Mouse (Mus musculus) gastrocnemius, postnatal 25 days (tissue): ENCODE results near the gene Ypel3. TPM values are rescaled to one million over a fixed set of nuclear protein-coding genes. Genes with fewer than 3 reads are reported as not detected.

Experiments
- DNase-seq: peaks from one replicate; pipeline ENCODE4 v3.0.0; 2022
- total RNA-seq, 2 experiments: library from RNA; stranded (reverse); gene quantifications; 1 replicate in 1 of 2; 2 replicates in 1 of 2; pipeline ENCODE4 v1.2.3; 2021

Ypel3 gene
- total RNA-seq, 2 experiments from 2014 or later = 63.8 to 69.0 TPM

DNA sequence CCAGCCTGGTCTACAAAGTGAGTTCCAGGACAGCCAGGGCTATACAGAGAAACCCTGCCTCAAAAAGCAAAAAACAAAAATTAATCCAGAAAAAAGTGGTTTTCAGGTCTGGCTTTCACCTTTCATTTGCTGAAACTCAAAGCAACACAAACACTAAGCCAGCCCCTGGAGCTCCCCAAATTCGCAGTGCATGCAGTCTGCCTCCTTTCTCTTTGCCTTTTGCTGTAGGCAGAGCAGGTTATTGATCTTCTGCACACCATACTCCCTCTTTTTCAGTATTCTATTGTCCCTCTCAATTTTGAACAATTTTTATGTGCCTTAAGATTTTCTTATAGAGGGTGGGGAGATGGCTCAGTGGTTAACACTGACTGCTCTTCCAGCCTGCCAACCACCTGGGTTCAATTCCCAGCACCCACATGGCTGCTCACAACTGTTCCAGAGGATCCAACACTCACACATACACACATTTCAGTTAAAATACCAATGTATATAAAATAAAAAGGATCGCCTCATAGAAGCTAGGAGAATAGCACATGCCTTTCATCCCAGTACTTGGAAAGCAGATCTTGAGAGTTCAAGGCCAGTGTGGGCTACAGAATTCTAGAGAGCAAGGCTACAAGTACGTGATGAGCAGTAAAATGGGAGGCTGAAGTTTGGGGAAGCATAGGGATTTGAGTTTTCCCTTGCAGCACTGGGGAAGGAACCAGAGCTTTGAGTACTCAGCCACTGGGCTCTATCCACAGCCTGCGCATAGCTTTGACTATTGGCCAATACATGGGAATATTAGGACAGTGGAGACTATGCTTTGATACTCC, 16.9 kb downstream of the Ypel3 start:
- DNase-seq = no peak

- no peak for DNase-seq
These were observed 17.5 kb downstream of the Ypel3 start for GRCm38 (mm10) chr7:126794271-126794605.

- DNase-seq = no peak
These were observed 18.9 kb downstream of the Ypel3 start for GRCm38 (mm10) chr7:126795387-126796317.

DNA sequence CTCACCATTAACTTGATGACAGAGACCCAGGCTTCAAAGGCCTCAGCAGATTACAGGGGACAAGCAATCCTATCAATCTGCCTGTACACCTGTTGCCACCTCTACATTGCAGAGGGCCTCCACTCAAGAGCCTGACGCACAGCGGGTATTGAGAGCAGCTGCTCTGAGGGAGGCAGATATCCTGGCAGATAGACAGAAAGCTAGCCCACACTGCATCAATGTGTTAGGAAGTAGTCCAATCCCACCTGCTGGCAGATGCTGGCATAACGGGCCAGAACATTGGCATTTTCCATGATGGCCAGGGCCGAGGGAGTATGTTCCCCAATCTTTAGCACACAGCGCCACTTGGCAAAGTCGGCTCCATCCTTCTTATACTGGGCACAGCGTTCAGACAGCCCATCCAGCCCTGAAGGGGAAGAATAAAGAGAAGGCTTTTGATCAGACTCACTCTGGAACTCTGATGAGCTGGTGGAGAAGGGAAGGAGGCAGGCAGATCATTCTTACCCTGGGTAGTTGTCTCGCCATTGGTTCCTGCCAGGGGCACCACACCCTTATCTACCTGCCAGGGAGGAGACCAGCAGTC, 19.7 kb downstream of the Ypel3 start:
- no peak for DNase-seq

- DNase-seq = no peak
These were observed 20.8 kb downstream of the Ypel3 start, which contains the start of gene Fam57b for GRCm38 (mm10) chr7:126797411-126798126. TSS of gene Fam57b (plus strand) at chr7:126797668.

DNA sequence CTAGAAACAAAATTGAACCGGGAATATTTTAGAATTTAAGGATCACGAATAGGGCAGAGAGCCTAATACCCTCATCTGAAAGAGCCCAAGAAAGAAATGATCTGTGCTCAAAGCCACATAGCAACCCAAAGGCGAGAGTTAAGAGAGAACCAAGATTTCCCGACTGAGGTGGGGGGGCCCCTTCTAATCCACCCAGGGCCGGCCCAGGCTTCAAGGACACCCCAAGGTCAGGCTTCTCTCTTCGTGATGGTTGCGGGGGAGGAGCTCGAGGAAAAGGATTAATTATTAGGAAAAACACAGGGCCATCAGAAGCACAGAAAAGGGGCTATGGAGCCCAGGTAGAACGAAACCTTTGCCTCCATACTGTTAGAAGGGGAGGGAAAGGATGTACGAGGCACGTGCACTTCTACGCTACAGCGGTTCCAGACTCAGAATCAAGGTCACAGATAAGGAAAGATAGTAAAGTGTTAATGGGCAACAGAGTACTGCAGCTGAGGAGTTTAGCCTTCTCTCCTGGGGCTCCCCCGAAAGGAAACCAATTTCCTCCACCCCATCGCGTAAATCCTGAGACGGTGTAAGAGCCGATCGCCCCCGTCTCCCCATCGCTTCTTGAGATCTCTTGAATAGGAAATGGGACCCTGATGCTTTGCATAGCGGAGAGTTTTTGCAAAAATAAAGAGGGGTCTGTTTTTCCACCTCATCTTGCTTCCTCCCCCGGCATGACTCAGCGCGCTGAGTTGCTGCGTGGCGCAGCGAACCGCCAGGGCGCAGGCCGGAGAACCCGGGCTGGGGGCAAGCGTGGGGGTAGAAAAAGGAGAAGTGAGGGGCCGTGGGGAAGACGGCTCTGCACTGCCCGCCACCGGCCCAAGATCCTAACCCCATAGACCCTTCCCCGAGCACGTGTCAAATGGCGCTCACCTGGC, 21.6 kb downstream of the Ypel3 start:
- DNase-seq = no peak

DNA sequence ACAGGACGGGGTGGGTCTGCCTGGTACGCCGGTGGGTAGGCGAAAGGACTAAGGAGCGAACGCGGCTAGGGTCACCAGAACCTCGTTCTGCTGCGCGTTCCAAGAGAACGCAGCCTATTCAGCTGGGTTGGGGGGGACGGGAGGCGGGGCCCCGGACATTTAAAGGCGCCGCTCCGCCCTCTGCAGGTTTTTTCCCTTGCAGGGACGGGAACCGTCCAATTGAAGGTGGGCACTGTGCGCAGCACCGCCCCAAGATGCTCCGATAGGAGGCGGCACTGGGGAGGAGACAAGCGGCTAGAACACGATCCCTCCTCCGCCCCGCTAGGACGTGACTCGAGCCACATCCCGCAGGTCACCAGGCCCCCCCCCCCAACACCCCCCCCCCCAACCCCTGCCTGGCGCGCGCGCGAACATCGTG, 22.3 kb downstream of the Ypel3 start:
- DNase-seq = peak; percentile 98

DNA sequence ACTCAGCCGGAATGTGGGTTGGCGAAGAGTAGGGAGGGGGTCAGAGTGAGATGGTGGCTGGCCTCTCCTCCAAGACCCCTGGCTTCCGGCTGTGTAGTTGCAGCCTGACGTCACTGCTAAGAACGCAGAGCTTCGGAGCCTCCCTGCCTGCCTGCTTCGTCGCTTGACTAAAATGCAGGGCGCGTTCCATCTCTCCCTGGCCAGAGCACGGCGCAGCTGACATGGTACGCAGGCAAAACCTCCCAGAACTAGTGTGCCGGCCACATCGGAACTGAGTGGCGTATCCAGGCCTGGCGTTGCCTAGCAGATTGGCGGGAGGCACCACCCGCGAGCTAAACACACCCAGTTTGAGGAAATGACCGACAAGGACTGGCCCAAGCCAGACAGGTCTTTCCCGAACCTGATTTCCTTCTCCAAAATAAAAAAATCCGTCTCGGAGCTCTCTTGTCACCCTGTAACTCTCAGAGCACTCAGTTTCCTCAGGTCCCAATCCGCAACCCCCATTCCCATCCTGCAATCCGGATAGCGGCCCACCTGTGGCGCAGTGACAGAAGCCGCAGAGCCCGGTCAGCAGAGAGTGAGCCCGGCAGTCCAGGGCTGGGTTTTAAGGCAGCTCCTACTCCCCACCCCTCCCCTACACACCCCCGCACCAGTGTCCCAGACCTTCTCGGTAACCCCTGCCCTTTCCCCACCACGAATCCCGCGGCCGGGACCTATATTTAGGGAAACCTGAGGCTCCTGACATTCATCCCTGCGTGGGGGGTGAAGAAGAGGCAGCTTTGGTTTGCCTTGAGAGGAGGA, 22.9 kb downstream of the Ypel3 start:
- peak; percentile 87 for DNase-seq

- DNase-seq = no peak
These were observed 23.7 kb downstream of the Ypel3 start for GRCm38 (mm10) chr7:126800269-126801056.

DNA sequence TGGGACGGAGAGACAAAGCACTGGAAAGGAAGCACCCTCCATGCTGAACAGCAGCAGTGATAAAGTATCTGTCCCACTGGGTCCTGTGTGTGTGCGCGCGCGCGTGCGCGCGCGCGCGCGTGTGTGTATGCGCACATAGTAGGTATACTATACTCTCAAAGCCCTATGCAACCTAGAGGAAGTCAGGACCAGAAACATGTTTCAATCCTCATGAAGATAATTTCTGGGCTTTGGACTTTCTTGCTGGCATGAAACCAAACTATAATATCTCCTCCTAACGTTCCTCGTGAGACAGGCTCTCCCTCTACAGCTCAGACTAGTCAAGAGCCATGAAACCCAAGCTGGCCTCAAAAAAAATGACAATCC, 24.3 kb downstream of the Ypel3 start:
- no peak for DNase-seq

DNA sequence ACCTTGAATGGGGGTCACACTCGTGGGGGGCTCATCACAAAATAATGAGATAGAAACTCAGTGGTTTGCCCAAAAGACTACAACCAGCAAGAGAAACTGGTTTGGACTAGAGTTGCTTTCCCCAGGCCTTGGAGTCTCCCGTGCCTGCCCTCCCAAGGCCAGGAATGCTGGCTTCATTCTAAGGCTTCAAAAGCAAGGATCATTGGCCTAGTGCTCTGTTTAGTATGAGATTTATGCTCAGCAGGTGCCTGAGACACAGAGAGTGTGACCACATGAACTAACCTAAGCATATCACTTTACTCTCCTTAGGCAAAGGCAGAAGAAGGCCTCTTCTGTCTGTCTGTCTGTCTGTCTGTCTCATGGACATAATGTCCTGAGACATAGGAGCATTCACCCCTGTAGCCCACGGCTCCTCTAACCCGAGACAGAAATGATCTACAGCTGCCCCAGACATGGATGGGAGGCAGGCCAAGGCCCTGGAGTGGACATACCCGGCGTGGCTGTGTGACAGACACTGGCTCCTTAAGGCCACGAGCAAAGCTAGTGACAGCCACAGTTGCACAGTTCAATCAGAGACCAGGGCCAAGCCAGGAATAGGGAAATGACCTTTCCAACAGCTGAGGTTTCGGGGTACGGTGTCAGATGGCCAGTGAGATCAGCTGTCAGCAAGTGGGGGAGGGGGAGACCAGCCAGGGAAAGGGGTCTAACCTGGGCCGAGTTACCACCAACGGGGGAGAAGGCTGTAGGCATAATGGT, 25.6 kb downstream of the Ypel3 start:
- peak; percentile 86 for DNase-seq

GRCm38 (mm10) chr7:126803181-126803580, 26.4 kb downstream of the Ypel3 start:
- DNase-seq = no peak

DNA sequence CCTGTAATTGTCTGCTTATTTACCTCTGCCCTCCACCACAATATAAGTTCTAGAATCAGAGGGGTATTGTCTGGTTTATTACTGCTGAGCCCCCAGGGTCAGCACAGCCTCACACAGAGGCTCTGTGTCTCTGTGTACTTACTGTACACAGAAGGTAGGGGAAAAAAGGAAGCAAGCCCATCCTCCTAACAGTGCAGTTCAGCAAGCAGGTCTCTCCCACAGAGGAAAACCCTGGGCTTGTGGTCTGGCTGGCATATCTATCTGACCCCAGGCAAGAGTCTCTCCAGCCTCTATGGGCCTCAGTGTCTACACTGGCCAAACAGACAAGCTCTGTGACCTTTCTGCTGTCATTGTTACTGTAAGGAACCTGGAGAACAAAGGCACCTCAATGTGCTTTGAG, 27.0 kb downstream of the Ypel3 start:
- DNase-seq = no peak

GRCm38 (mm10) chr7:126806956-126807355, 30.2 kb downstream of the Ypel3 start:
- no peak for DNase-seq

DNA sequence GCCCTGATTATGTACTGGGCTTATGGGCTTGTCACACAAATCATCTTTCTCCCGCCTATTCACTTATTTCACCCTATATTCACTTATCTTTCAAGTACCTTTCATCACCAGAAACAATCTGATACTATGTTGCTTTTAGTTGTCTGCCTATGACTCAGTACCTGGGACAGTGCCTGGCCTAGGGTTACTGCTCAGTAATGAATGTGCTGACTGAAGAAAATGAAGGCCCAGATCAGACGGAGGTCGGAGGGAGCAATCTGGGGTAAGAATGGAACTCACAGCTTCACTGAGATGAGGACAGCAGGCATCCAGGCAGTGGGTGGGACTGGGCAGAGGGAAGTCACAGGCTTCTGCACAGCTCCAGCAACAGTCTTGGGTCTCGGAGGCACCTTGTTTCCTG, 30.6 kb downstream of the Ypel3 start:
- no peak for DNase-seq

DNA sequence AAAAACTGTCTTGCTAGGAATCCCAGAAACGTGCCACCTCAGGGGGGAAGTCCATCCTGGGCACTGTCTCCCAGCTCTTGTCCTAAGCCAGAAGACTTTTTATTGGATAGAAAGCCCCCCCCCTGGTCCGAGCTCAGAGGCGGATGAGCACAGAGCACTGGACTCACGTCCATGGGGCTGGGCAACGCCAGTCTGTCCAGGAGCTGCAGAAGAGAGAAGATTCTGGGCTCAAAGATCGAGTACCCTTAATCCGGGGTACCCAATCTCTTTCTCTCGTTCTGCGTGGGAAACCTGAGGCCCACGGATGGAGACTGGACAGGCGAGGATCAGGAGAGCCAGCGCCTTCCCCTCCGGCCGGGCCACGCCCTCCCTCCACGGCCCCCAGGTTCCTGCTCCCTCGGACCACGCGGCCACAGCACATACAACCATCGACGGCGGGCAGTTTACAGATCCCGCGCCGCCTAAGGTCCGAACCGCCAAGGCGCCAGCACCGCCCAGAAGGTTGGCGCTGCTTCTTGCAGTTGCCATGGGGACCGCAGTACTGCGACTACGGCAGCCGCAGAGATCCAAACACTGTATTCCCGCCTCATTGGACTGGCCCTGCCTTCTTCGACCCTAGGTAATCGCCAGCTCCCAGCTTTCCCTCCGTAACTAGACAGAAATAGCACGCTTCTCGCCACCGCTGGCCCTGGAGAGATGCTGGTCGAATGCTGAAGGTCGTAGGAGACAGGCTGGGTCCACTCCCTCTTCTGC, 32.1 kb downstream of the Ypel3 start:
- DNase-seq = peak; percentile 87

DNA sequence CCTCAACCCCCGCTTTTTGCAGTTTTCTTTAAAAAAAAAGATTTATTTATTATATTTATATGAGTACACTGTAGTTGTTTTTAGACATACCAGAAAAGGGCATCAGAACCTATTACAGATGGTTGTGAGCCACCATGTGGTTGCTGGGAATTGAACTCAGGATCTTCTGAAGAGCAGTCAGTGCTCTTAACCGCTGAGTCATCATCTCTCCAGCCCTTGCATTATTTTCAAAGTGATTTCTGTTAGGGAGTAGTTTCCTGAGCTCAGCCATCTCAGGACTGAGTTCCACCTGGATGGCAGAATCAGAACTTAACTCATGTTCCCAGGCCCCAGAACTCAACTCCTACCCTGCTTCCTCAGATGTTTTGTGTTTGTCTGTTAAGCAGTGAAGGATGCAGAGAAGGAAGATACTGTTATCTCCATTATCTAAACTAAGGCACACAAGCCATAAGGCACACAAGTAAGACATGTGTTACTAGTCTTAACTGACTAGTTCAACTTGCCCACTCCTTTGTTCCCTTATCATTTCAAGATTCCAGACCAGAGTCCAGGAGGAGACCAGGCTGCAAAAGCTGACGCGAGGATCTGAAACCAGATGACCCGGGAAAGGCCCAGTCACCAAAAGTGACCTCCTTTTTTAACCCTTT, 33.1 kb downstream of the Ypel3 start:
- no peak for DNase-seq
